Mouse (Mus musculus): ENCODE measurements around the gene Cuedc1.
"Not testable (repeated sequence)": the region's sequence is repeated elsewhere in the genome, so short reads cannot be mapped to it uniquely, and the experiment has no call there.

The Cuedc1 gene

DNA sequence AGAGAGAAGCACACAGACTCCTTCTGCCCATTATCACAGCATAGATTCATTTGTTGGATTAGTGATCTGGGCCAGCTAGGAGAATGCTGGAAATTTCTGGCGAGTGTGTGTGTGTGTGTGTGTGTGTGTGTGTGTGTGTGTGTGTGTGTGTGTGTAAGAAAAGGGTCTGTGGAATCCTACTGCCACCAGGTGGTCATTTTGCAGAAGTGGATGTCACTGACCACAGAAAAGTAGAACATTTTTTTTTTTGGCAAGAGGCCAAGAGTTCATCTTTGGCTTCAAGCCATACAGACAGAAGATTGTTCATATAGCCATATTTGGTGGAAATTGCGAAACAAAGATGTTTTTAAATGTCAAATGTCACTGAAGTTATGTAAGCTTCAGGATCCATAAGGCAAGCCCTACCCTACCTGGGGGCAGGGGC lies 99.3 kb downstream of the Cuedc1 start:
- peak; percentile 76 for DNase-seq (ENCODE audit: low read depth, low spot score)

GRCm38 (mm10) chr11:88198223-88198622 lies 100.4 kb downstream of the Cuedc1 start:
- no peak for DNase-seq (ENCODE audit: low read depth, low spot score)

DNA sequence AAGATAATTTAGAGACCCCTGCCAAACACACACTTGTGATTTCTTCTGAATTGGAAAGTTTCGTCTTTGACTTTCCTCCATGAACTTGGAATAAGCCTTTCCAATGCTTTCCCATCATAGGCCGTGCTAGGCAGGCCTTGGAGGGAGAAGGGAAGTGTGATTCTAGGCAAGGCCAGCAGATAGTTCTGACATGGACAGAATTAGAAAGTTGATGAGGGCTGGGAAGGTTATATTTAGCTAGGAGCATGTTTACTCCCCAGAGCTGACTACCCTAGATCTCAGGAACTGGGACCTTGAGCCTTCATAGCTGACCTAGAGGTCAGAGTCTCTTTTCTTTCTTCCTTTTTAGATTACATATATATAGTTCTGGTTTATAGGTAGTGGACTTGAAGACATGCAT lies 103.3 kb downstream of the Cuedc1 start:
- DNase-seq (ENCODE audit: low read depth, low spot score), result no peak

DNA sequence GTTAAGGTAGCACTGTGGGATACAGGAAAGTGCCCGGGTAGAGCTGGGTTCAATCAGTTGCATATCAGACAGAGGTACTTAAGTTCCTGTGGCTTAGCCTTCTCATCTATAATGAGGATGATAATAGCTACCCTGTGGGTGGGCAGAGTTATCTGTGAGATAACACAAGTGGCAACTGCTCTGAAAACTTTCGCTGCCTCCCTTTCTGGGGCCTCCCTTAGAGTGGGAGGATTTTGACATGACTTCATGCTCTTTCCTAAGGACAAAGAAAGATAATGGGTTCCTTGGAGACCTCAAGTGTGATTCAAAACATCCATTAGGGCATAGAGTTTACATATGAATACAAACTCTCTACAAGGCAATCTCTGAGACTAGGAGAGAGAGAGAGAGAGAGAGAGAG lies 104.2 kb downstream of the Cuedc1 start:
- no peak for DNase-seq (ENCODE audit: low read depth, low spot score)

- DNase-seq (ENCODE audit: low read depth, low spot score), result peak; percentile 77
Measured at GRCm38 (mm10) chr11:88203712-88204532, 106.1 kb downstream of the Cuedc1 start, which contains the start of gene Mrps23. TSS of gene Mrps23 (plus strand) at chr11:88204388.

DNA sequence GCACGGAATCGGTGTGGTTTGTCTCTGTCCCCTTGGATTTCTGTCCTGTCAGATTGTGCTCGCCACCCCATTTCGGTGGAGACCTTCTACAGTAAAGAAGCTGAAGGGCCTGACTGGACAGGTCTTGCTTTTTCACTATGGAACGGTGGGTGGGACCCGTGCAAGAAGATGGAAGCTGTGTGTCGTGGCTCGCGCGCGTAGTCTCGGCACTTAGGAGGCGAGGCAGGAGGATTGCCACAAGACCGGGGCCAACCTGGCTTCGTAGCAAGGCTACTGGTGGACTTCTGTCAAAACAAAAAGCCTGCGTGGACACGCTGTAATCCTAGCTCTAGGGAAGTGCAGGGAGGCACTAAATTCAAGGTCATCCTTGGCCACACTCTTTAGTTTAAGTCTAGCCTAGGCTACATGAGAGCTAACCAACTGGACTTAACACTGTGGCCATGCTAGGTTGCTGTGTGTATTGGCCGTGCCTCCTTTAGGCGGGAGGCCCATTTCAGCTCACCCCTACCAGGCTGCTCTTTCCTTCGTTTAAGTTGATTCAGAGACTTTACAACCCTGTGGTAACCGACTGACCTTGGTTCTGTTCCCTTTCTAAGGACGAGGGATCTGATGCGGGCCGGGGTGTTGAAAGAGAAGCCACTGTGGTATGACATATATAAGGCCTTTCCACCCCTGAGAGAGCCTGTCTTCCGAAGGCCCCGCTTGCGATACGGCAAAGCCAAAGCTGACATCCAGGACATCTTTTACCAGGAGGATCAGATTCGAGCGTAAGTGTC lies 106.9 kb downstream of the Cuedc1 start:
- DNase-seq (ENCODE audit: low read depth, low spot score), result no peak

DNA sequence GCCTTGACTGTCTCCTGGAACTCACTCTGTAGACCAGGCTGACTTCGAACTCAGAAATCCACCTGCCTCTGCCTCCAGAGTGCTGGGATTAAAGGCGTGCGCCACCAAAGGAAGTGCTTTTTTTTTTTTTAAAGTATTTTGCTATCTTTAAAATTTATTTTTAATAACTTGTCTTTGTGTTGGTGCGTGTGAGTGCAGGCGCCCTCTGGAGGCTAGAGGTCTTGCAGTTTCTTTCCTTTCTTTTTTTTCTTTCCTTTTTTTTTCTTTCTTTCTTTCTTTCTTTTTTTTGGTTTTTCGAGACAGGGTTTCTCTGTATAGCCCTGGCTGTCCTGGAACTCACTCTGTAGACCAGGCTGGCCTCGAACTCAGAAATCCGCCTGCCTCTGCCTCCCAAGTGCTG lies 108.7 kb downstream of the Cuedc1 start:
- not testable (repeated sequence) for DNase-seq (ENCODE audit: low read depth, low spot score)

GRCm38 (mm10) chr11:88207697-88208096 lies 109.8 kb downstream of the Cuedc1 start:
- no peak for DNase-seq (ENCODE audit: low read depth, low spot score)

GRCm38 (mm10) chr11:88211824-88212582 lies 114.1 kb downstream of the Cuedc1 start:
- no peak for DNase-seq (ENCODE audit: low read depth, low spot score)

DNA sequence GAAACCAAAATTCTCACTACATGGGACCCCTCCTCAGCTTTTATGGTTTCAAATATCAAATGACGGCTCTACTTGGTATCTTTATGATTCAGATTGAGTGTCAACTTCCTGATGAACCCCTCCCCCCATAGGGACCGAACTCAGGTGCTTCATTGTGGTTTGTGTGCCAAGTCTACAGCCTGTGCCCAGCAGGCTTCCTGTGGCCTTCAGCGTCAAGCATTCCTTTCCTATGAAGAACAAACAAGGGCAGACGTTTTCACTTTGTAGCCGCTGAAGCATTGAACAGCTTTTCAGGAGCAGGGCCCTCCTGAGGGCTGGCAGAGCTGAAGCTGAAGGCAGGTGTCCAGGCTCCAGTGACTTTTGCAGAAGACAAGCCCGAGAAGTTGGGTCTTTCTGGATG lies 115.9 kb downstream of the Cuedc1 start:
- DNase-seq (ENCODE audit: low read depth, low spot score), result no peak

GRCm38 (mm10) chr11:88214881-88215831 lies 117.3 kb downstream of the Cuedc1 start:
- no peak for DNase-seq (ENCODE audit: low read depth, low spot score)

GRCm38 (mm10) chr11:88216231-88216685 lies 118.4 kb downstream of the Cuedc1 start:
- no peak for DNase-seq (ENCODE audit: low read depth, low spot score)

DNA sequence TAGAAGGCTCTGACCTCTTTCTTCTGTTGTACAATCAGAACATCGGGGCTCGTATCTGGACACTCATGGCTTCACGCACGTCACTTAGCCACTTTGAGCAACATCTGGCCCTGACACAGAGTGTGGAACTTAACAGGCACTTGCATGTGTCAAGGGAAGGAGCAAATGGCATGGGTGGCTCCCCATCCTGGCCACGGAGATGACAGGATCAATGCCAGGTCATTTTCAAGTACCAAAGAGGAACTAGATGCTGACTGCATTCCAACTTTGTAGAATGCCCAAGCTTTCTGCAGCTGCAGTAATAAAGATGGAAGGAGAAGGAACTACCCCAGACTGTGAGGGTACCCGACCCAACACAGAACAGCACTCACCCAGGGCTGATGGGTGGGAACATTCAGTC lies 120.3 kb downstream of the Cuedc1 start:
- DNase-seq (ENCODE audit: low read depth, low spot score), result no peak

- no peak for DNase-seq (ENCODE audit: low read depth, low spot score)
Measured at GRCm38 (mm10) chr11:88218586-88218985, 120.7 kb downstream of the Cuedc1 start.

DNA sequence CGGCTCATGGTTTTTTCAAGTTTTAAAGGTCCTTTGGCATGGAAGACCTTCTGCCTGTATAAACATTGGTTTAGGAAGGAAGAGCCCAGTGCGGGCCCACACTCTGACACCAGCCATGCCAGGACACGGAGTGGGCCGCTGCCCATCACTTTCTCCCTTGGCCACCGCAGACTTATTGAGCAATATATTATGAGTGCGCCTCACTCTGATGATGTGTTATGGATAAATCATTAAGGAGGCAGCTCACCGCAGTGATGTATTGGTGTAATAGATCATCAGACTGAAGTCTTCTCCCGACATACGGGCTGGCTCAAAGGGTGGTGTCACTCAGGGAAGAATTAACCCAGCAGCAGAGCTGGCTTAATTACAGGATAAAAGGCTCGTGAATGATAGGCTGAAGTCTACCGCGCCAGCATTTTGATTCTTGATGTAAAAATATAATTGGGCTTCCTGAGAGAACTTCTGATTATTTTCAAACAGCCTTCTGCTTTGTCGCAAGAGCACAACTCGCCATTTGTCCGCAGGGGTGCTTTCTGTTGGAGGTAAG lies 124.1 kb downstream of the Cuedc1 start:
- DNase-seq (ENCODE audit: low read depth, low spot score), result no peak

DNA sequence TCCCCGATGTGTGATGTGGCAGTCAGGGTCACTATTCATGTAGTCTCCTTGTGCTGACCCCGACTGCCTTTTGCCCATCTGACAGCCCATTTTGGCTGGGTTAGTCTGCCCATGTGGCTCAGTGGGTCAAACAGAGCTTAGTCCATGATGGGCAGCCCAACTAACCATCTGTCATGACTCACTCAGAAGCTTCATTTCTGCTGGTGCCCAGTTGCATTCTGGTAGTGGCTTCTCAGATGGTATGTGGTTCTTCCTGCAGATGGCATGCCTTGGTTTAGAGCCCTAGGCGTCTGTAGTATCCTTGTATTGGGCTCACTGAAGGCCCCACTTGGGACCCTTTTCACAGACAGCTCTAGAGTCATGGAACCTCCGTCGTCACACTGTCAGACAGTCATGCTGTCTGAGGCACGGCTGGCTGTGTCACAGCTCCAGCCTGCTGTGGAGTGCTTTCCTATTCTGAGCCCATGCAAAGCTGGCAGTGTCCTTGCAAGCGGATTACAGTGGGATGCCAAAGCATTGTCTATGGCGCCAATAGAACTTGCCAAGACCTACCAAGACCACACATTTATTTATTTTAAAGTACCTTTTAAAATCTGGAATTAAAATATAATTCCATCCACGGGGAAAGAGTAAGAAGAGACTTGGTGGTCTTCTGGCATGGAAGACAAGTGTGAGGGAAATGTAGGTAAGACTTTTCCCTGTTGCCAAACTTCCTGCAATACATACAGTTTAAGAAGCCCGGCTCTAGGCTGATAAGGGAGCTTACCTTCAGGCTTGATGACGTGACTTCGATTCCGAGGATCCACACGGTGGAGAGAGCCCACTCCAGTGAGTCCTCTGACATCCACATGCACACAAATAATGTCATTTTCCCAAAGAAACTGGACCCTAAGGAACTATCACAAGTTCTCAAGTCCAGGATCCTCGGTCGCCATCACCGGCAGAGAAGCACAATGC lies 129.4 kb downstream of the Cuedc1 start:
- no peak for DNase-seq (ENCODE audit: low read depth, low spot score)

DNA sequence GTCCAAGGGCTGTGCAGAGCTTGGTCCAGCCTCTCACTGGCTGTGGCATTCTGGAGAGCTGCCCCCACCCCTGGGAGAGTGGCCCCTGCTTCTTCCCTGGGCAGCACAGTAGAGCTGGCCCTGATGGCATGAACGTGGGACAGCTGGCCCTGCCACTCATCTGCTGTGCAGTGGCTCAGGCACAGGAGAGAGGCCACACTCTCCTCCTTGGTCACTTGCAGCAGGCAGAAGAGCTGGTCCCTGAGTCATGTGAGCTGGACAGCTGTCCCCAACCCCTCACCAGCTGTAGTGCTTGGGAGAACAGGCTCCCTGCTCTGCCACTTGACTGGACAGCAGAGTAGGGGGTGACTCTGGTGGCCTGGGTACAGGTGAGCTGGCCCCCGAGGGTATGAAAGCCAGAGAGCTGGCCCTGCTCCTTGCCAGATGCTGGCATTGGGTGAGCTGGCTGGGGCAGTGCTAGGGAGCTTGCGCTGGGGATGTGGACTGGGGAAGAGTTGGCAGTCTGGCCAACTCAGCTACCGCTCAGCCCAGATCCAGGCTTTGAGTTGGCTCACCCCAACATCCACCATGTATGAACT lies 133.4 kb downstream of the Cuedc1 start:
- no peak for DNase-seq (ENCODE audit: low read depth, low spot score)

GRCm38 (mm10) chr11:88233528-88234427 lies 135.9 kb downstream of the Cuedc1 start:
- no peak for DNase-seq (ENCODE audit: low read depth, low spot score)
